27 mouse cellular contexts compared by ENCODE assay signal in the genomic region with DNA sequence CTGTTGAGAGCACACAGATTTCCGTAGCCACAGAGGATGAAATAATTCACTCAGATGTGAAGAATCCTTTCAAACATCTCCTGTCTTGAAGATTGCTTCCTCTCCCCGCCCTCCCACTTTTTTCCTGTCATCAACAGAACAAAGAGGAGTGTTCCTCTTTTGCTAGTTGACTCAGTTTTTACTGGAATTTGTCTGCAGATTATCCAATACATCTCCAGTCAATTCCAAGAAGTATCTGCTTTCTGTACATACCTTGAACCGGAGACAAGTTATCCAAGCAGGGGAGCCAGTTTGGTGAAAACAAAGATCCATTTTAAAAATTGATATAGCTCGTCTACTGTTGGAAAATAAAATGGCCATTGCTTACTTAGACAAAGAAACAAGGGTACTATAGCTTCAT.
DNase-seq lines count a peak whose midpoint lies in the region; ATAC-seq and TF ChIP-seq lines count a peak whose summit lies in the region.
"Had no signal": no experiment of that assay in that cellular context is flagged by ENCODE, and none has a peak within 500 bp of the region (broad histone marks: within the 10 kb centered on the region; RNA-seq: fewer than 3 reads in every experiment).

No protein-coding gene starts in this region.

- ATAC-seq in forebrain, embryonic 14.5 days: no peak
- ATAC-seq in midbrain, embryonic 13.5 days: no peak
- ATAC-seq: activated CD4-positive, CD25-positive, alpha-beta regulatory T cell, adult 4 months; intestine, embryonic 15.5 days; Patski had no signal

- no peak for TF ChIP-seq CTCF in gastrocnemius, adult 2 months (IDR thresholded peaks at IDR 0.05)

- 57% methylated on average over 4 of the region's 4 CpGs for WGBS in forebrain, embryonic 14.5 days
- 28% methylated on average over 4 of the region's 4 CpGs for WGBS in midbrain, embryonic 13.5 days

- DNase-seq in embryo, embryonic 10.5 days (ENCODE audit: low spot score): peak; percentile 9
- DNase-seq in embryo, embryonic 11 days: no peak
- no peak for DNase-seq in ES-E14 (ENCODE audit: low read depth, low spot score)
- DNase-seq in forebrain, embryonic 14.5 days (ENCODE audit: low spot score): no peak
- DNase-seq in kidney, adult 9 months: no peak
- DNase-seq in gastrocnemius, adult 2 months: no peak
- DNase-seq in urinary bladder, postnatal 4 days (ENCODE audit: low spot score in 2 of 2): no peak
- DNase-seq: adrenal gland, postnatal 14 days; cerebellum, adult 11 months; cerebellum, postnatal 14 days; gastrocnemius, postnatal 10 days; heart, adult 11 months; heart, postnatal 4 days; kidney, postnatal 4 days; layer of hippocampus, adult 9-11 months; liver, embryonic 13.5 days; lung, postnatal 4 days; thymus, postnatal 36 days had no signal

- H3K27ac ChIP-seq in ES-E14 (ENCODE audit: insufficient read depth, low read depth, low read length, poor library complexity, severe bottlenecking): peak overlapping the region; percentile 58; the same call in 1 of the 2 replicates
- H3K27ac ChIP-seq in forebrain, embryonic 14.5 days (ENCODE audit: low read depth, low read length): peak overlapping the region; percentile 72
- peak overlapping the region; percentile 86 for H3K27ac ChIP-seq in midbrain, embryonic 13.5 days
- H3K27ac ChIP-seq in gastrocnemius, adult 2 months: no peak overlapping the region
- H3K27ac ChIP-seq: intestine, embryonic 15.5 days; left cerebral cortex, adult 2 months; limb, embryonic 13.5 days; liver, embryonic 13.5 days had no signal

- peaks cover 5 to 10% of the 10 kb centered on the region in 2 experiments for H3K4me1 ChIP-seq in ES-E14 (ENCODE audit: control insufficient read depth in 2 of 2, insufficient read depth in 2 of 2, low read length in 2 of 2, poor library complexity in 1 of 2)
- peaks cover 33% of the 10 kb centered on the region for H3K4me1 ChIP-seq in forebrain, embryonic 14.5 days (ENCODE audit: control insufficient read depth, insufficient read depth, low read length)
- H3K4me1 ChIP-seq in midbrain, embryonic 13.5 days (replicated peaks): peaks cover 34% of the 10 kb centered on the region
- H3K4me1 ChIP-seq: liver, embryonic 13.5 days had no signal

- in situ Hi-C loops in ES-E14 (cut with MboI; ENCODE audit: low sequenced_read_pairs in 2 of 2, unreplicated experiment in 2 of 2): loop anchor here in 1 of 2 experiments (25.0 kb wide), 1 partner anchor 832 kb away; no protein-coding TSS in a partner anchor

- H3K4me2 ChIP-seq in forebrain, embryonic 14.5 days (ENCODE audit: low read length): no peak overlapping the region
- H3K4me2 ChIP-seq in midbrain, embryonic 13.5 days (replicated peaks): no peak overlapping the region
- H3K4me2 ChIP-seq: intestine, embryonic 15.5 days; liver, embryonic 13.5 days had no signal

- H3K36me3 ChIP-seq in ES-E14 (ENCODE audit: control insufficient read depth, insufficient read depth, low read length, poor library complexity, severe bottlenecking): no peaks in the 10 kb centered on the region
- H3K36me3 ChIP-seq in forebrain, embryonic 14.5 days (ENCODE audit: control insufficient read depth, insufficient read depth, low read length): no peaks in the 10 kb centered on the region
- H3K36me3 ChIP-seq in midbrain, embryonic 13.5 days: no peaks in the 10 kb centered on the region
- H3K36me3 ChIP-seq: heart, embryonic 13.5 days; intestine, embryonic 15.5 days; kidney, embryonic 15.5 days; limb, embryonic 13.5 days; liver, embryonic 13.5 days had no signal

- no peak overlapping the region for H3K4me3 ChIP-seq in ES-E14 (ENCODE audit: insufficient read depth in 1 of 2, low read depth in 1 of 2, low read length in 2 of 2, poor library complexity in 1 of 2, severe bottlenecking in 1 of 2)
- H3K4me3 ChIP-seq in forebrain, embryonic 14.5 days (ENCODE audit: low read depth, low read length): no peak overlapping the region
- no peak overlapping the region for H3K4me3 ChIP-seq in midbrain, embryonic 13.5 days (replicated peaks)
- H3K4me3 ChIP-seq in gastrocnemius, adult 2 months: no peak overlapping the region
- H3K4me3 ChIP-seq: heart, embryonic 13.5 days; intestine, embryonic 15.5 days; kidney, embryonic 15.5 days; left cerebral cortex, adult 2 months; limb, embryonic 13.5 days; liver, embryonic 13.5 days had no signal

- H3K27me3 ChIP-seq in forebrain, embryonic 14.5 days (replicated peaks; ENCODE audit: control insufficient read depth, insufficient read depth, low read length): no peaks in the 10 kb centered on the region
- H3K27me3 ChIP-seq in midbrain, embryonic 13.5 days: no peaks in the 10 kb centered on the region
- H3K27me3 ChIP-seq: heart, embryonic 13.5 days; intestine, embryonic 15.5 days; Patski had no signal

- H3K9ac ChIP-seq in ES-E14 (ENCODE audit: insufficient read depth, low read depth, low read length, poor library complexity, severe bottlenecking): no peak overlapping the region
- H3K9ac ChIP-seq in forebrain, embryonic 14.5 days (ENCODE audit: low read length): no peak overlapping the region
- no peak overlapping the region for H3K9ac ChIP-seq in midbrain, embryonic 13.5 days (replicated peaks)
- H3K9ac ChIP-seq: intestine, embryonic 15.5 days; kidney, embryonic 15.5 days; liver, embryonic 13.5 days; lung, embryonic 14.5 days had no signal

- intact Hi-C loops in gastrocnemius, adult 2 months (cut with DNase I): no loop called here

- H3K9me3 ChIP-seq in ES-E14 (ENCODE audit: control insufficient read depth, insufficient read depth, low read depth, low read length): no peaks in the 10 kb centered on the region
- H3K9me3 ChIP-seq in forebrain, embryonic 14.5 days (replicated peaks; ENCODE audit: control insufficient read depth, low read length): no peaks in the 10 kb centered on the region
- H3K9me3 ChIP-seq in midbrain, embryonic 13.5 days: no peaks in the 10 kb centered on the region
- H3K9me3 ChIP-seq: heart, embryonic 13.5 days; intestine, embryonic 15.5 days; kidney, embryonic 15.5 days; limb, embryonic 13.5 days; liver, embryonic 13.5 days had no signal

TF ChIP-seq in ES-E14, 5 proteins besides CTCF, POLR2A, EP300 and RAD21:
- no peak for TF ChIP-seq ZC3H11A (IDR thresholded peaks at IDR 0.05; ENCODE audit: borderline replicate concordance, low read depth, low read length)
